Comparison of ENCODE assay signal across 8 mouse cellular contexts in genomic region chr1:172482518-172483360, GRCm38 (mm10). TPM values are rescaled to one million over a fixed set of nuclear protein-coding genes. Genes with fewer than 3 reads are reported as not detected.
DNase-seq lines count a peak whose midpoint lies in the region; ATAC-seq lines count a peak whose summit lies in the region.

No protein-coding gene starts in this region.

- no peaks in the 10 kb centered on the region for H3K9me3 ChIP-seq in embryonic facial prominence, embryonic 13.5 days
- H3K9me3 ChIP-seq in midbrain, embryonic 13.5 days, result no peaks in the 10 kb centered on the region

- H3K4me3 ChIP-seq in embryonic facial prominence, embryonic 13.5 days, result peak overlapping the region; percentile 69
- peak overlapping the region; percentile 72 for H3K4me3 ChIP-seq in midbrain, embryonic 13.5 days (replicated peaks)

- H3K36me3 ChIP-seq in embryonic facial prominence, embryonic 13.5 days, result peaks cover 12% of the 10 kb centered on the region; the same call in 1 of the 2 replicates
- peaks cover 6% of the 10 kb centered on the region for H3K36me3 ChIP-seq in midbrain, embryonic 13.5 days

- H3K4me1 ChIP-seq in embryonic facial prominence, embryonic 13.5 days, result peaks cover 52% of the 10 kb centered on the region
- H3K4me1 ChIP-seq in midbrain, embryonic 13.5 days (replicated peaks), result peaks cover 59% of the 10 kb centered on the region

- peak overlapping the region; percentile 78 for H3K9ac ChIP-seq in embryonic facial prominence, embryonic 13.5 days
- H3K9ac ChIP-seq in midbrain, embryonic 13.5 days (replicated peaks), result peak overlapping the region; percentile 85

- ATAC-seq in embryonic facial prominence, embryonic 13.5 days (ENCODE audit: insufficient number of reproducible peaks, insufficient read depth, low FRiP score, low TSS enrichment, low read depth), result no peak
- peak; percentile 13 for ATAC-seq in midbrain, embryonic 13.5 days
- no peak for ATAC-seq in granulocyte monocyte progenitor cell, adult 5-6 weeks (replicated peaks; ENCODE audit: poor library complexity, severe bottlenecking)

- no peaks in the 10 kb centered on the region for H3K27me3 ChIP-seq in embryonic facial prominence, embryonic 13.5 days
- H3K27me3 ChIP-seq in midbrain, embryonic 13.5 days, result peaks cover 9% of the 10 kb centered on the region; the same call in 1 of the 2 replicates

- peak overlapping the region; percentile 86 for H3K27ac ChIP-seq in embryonic facial prominence, embryonic 13.5 days
- peak overlapping the region; percentile 77 for H3K27ac ChIP-seq in midbrain, embryonic 13.5 days

- peak; percentile 89 for DNase-seq in heart, adult 11 months
- DNase-seq in heart, adult 8-10 months (ENCODE audit: low spot score), result no peak
- peak; percentile 47 for DNase-seq in kidney, adult 18-20 months
- no peak for DNase-seq in right cerebral cortex, postnatal 25 days
- no peak for DNase-seq in gastrocnemius, adult 8-10 months (ENCODE audit: low spot score in 2 of 2)

- WGBS in embryonic facial prominence, embryonic 13.5 days, result under 1% methylated on average over 12 of the region's 12 CpGs
- WGBS in midbrain, embryonic 13.5 days, result under 1% methylated on average over 12 of the region's 12 CpGs

- H3K4me2 ChIP-seq in embryonic facial prominence, embryonic 13.5 days, result peak overlapping the region; percentile 77
- peak overlapping the region; percentile 97 for H3K4me2 ChIP-seq in midbrain, embryonic 13.5 days (replicated peaks)

RNA-seq across cellular contexts. Expression of gene Igsf9, which starts 1.2 kb away (rescaled TPM):
- total RNA-seq in heart, adult 8-10 months (2022), result under 1 TPM; 0.12 to 0.87 (median 0.78) TPM
- polyA plus RNA-seq in embryonic facial prominence, embryonic 13.5 days (2015; fragmentation: Nextera tagmentation; extraction: Ambion mirVana), result 75.6 and 83.2 TPM in 2 replicates
- 89.0 and 94.9 TPM in 2 replicates for polyA plus RNA-seq in midbrain, embryonic 13.5 days (2015; fragmentation: Nextera tagmentation; extraction: Ambion mirVana)
- total RNA-seq in gastrocnemius, adult 8-10 months (2022), result under 1 TPM in 1 of 4 experiments, not detected in 3; 0.20 TPM
- not detected in 2 replicates for total RNA-seq in granulocyte monocyte progenitor cell, adult 5-6 weeks (2014; fragmentation: Nextera tagmentation)
- total RNA-seq in granulocyte monocyte progenitor cell, adult 5-6 weeks (2017), result not detected in 2 replicates

RNA-seq across cellular contexts. Expression of gene Slamf9, which starts 7.6 kb away (rescaled TPM):
- 1 to 10 TPM in 2 of 4 experiments, under 1 TPM in 2; 0.27 to 2.3 (median 1.1) TPM for total RNA-seq in heart, adult 8-10 months (2022)
- polyA plus RNA-seq in embryonic facial prominence, embryonic 13.5 days (2015; fragmentation: Nextera tagmentation; extraction: Ambion mirVana), result 0.47 TPM in 1 of 2 replicates, not detected in the other
- polyA plus RNA-seq in midbrain, embryonic 13.5 days (2015; fragmentation: Nextera tagmentation; extraction: Ambion mirVana), result 0.31 TPM in 1 of 2 replicates, not detected in the other
- total RNA-seq in gastrocnemius, adult 8-10 months (2022), result not detected
- not detected in 2 replicates for total RNA-seq in granulocyte monocyte progenitor cell, adult 5-6 weeks (2014; fragmentation: Nextera tagmentation)
- total RNA-seq in granulocyte monocyte progenitor cell, adult 5-6 weeks (2017), result 0.26 TPM in 1 of 2 replicates, not detected in the other

RNA-seq across cellular contexts. Expression of gene Tagln2, which starts 17.1 kb away (rescaled TPM):
- 10 to 100 TPM; 37.8 to 77.3 (median 50.1) TPM for total RNA-seq in heart, adult 8-10 months (2022)
- 133 and 135 TPM in 2 replicates for polyA plus RNA-seq in embryonic facial prominence, embryonic 13.5 days (2015; fragmentation: Nextera tagmentation; extraction: Ambion mirVana)
- polyA plus RNA-seq in midbrain, embryonic 13.5 days (2015; fragmentation: Nextera tagmentation; extraction: Ambion mirVana), result 44.0 and 49.9 TPM in 2 replicates
- 10 to 100 TPM in 3 of 4 experiments, 1 to 10 TPM in 1; 9.0 to 14.8 (median 10.9) TPM for total RNA-seq in gastrocnemius, adult 8-10 months (2022)
- total RNA-seq in granulocyte monocyte progenitor cell, adult 5-6 weeks (2014; fragmentation: Nextera tagmentation), result 629 and 731 TPM in 2 replicates
- 281 and 350 TPM in 2 replicates for total RNA-seq in granulocyte monocyte progenitor cell, adult 5-6 weeks (2017)

RNA-seq across cellular contexts. Expression of gene Cfap45, which starts 37.9 kb away (rescaled TPM):
- total RNA-seq in heart, adult 8-10 months (2022), result under 1 TPM; 0.19 to 0.98 (median 0.46) TPM
- 2.0 and 2.3 TPM in 2 replicates for polyA plus RNA-seq in embryonic facial prominence, embryonic 13.5 days (2015; fragmentation: Nextera tagmentation; extraction: Ambion mirVana)
- 1.9 and 2.0 TPM in 2 replicates for polyA plus RNA-seq in midbrain, embryonic 13.5 days (2015; fragmentation: Nextera tagmentation; extraction: Ambion mirVana)
- not detected for total RNA-seq in gastrocnemius, adult 8-10 months (2022)
- total RNA-seq in granulocyte monocyte progenitor cell, adult 5-6 weeks (2014; fragmentation: Nextera tagmentation), result not detected in 2 replicates
- total RNA-seq in granulocyte monocyte progenitor cell, adult 5-6 weeks (2017), result 0.46 TPM in 1 of 2 replicates, not detected in the other

Comparison
In these comparisons a context has a peak if more than half of its experiments do, and no peak if none do; other contexts are left out.
1. DNase-seq: peak in heart, adult 11 months (single experiment) and kidney, adult 18-20 months (single experiment); none in heart, adult 8-10 months (single experiment), right cerebral cortex, postnatal 25 days (single experiment) and gastrocnemius, adult 8-10 months (0 of 2).